Mouse (Mus musculus) E14TG2a.4 (cell line): ENCODE measurements around the gene Bloc1s2.

ENCODE experiments used
- CTCF ChIP-seq: conservative IDR thresholded peaks from 2 replicates; pipeline ENCODE4 v1.5.1; 2014; ENCODE audit warnings: low read length
- NANOG ChIP-seq: IDR thresholded peaks from 2 replicates; pipeline ENCODE4 v1.6.1; 2014; ENCODE audit warnings: borderline replicate concordance, low read length, mixed read lengths

- TF ChIP-seq CTCF (no peak), NANOG (no peak)
These were observed 42.8 kb upstream of the Bloc1s2 start for GRCm38 (mm10) chr19:44189056-44189455.
